8 mouse cellular contexts compared by ENCODE assay signal in the genomic region with DNA sequence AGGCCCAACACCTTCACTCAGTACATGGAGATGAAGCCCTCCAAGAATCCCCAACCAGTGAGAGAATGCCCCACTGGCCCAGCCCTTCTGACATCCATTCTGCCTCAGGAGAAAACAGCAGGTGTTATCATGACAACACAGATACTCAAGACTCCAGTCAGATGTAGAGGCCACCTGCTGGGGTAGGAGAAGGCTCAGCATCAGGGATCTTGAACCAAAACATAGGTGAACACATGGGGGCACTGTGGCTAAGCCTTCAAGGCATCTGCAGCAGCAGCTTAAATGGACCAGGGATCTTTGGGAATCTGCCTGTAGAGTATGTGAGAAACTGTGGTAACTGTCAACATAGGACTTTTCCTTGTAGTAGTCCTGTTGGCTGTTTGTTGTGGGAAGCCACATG. TPM values are rescaled to one million over a fixed set of nuclear protein-coding genes. Genes with fewer than 3 reads are reported as not detected.
A peak's percentile ranks its signal among the peaks of the same experiment; 100 is the strongest.
DNase-seq lines count a peak whose midpoint lies in the region; ATAC-seq and TF ChIP-seq lines count a peak whose summit lies in the region.
"Had no signal": no experiment of that assay in that cellular context is flagged by ENCODE, and none has a peak within 500 bp of the region (broad histone marks: within the 10 kb centered on the region; RNA-seq: fewer than 3 reads in every experiment).

No protein-coding gene starts in this region.

- no peak overlapping the region for H3K9ac ChIP-seq in intestine, postnatal 0 days (ENCODE audit: low read depth, low read length)
- no peak overlapping the region for H3K9ac ChIP-seq in intestine, embryonic 16.5 days (ENCODE audit: low read depth, low read length)
- no peak overlapping the region for H3K9ac ChIP-seq in liver, embryonic 16.5 days (ENCODE audit: low read depth, low read length)

- no peak for ATAC-seq in intestine, postnatal 0 days
- ATAC-seq in intestine, embryonic 16.5 days: no peak
- peak; percentile 48 for ATAC-seq in liver, embryonic 16.5 days (ENCODE audit: low read depth)
- ATAC-seq in cerebellum, adult (ENCODE audit: insufficient number of reproducible peaks, low FRiP score, low TSS enrichment): no peak

- H3K27ac ChIP-seq in intestine, postnatal 0 days (ENCODE audit: low read depth, low read length): no peak overlapping the region
- no peak overlapping the region for H3K27ac ChIP-seq in intestine, embryonic 16.5 days (ENCODE audit: low read length)
- H3K27ac ChIP-seq in bone marrow, adult 2 months (ENCODE audit: control insufficient read depth, insufficient read depth, low read depth, low read length, poor library complexity): no peak overlapping the region
- H3K27ac ChIP-seq in liver, embryonic 16.5 days (ENCODE audit: low read length): no peak overlapping the region

- no peak overlapping the region for H3K4me2 ChIP-seq in intestine, postnatal 0 days (replicated peaks; ENCODE audit: low read depth)
- H3K4me2 ChIP-seq in intestine, embryonic 16.5 days (ENCODE audit: low read depth, low read length): no peak overlapping the region
- no peak overlapping the region for H3K4me2 ChIP-seq in liver, embryonic 16.5 days (ENCODE audit: low read depth, low read length)

- H3K4me1 ChIP-seq in intestine, postnatal 0 days (replicated peaks; ENCODE audit: control insufficient read depth, insufficient read depth, low read length): no peaks in the 10 kb centered on the region
- H3K4me1 ChIP-seq in intestine, embryonic 16.5 days (ENCODE audit: control insufficient read depth, insufficient read depth, low read length): no peaks in the 10 kb centered on the region
- no peaks in the 10 kb centered on the region for H3K4me1 ChIP-seq in bone marrow, adult 2 months (ENCODE audit: control insufficient read depth, insufficient read depth, low read length)
- peaks cover 4% of the 10 kb centered on the region for H3K4me1 ChIP-seq in liver, embryonic 16.5 days (ENCODE audit: control insufficient read depth, low read depth, low read length)

- TF ChIP-seq POLR2A in bone marrow, adult 2 months (IDR thresholded peaks at IDR 0.05; ENCODE audit: borderline replicate concordance, control insufficient read depth, low read depth, low read length): no peak

- peak; percentile 73 for TF ChIP-seq CTCF in intestine, postnatal 0 days (IDR thresholded peaks at IDR 0.05; ENCODE audit: low read depth)
- TF ChIP-seq CTCF in bone marrow, adult 2 months (IDR thresholded peaks at IDR 0.05; ENCODE audit: control insufficient read depth, insufficient read depth, low read length): peak; percentile 29; the same call in 1 of the 2 replicates

- DNase-seq in ES-CJ7 (ENCODE audit: low read depth, low spot score): peak; percentile 89
- DNase-seq in layer of hippocampus, adult 8-10 months (ENCODE audit: low spot score in 2 of 2): no peak
- DNase-seq: cerebellum, adult 9-11 months had no signal

- H3K36me3 ChIP-seq in intestine, postnatal 0 days (ENCODE audit: control insufficient read depth, insufficient read depth): peaks cover 3% of the 10 kb centered on the region; the same call in 1 of the 2 replicates
- no peaks in the 10 kb centered on the region for H3K36me3 ChIP-seq in intestine, embryonic 16.5 days (ENCODE audit: control insufficient read depth, insufficient read depth, low read length)
- H3K36me3 ChIP-seq in liver, embryonic 16.5 days (ENCODE audit: control insufficient read depth, insufficient read depth): peaks cover 15% of the 10 kb centered on the region

- H3K27me3 ChIP-seq in intestine, postnatal 0 days (replicated peaks; ENCODE audit: control insufficient read depth, insufficient read depth, low read length): no peaks in the 10 kb centered on the region
- no peaks in the 10 kb centered on the region for H3K27me3 ChIP-seq in intestine, embryonic 16.5 days (replicated peaks; ENCODE audit: control insufficient read depth, insufficient read depth, low read length)
- H3K27me3 ChIP-seq in liver, embryonic 16.5 days (ENCODE audit: control insufficient read depth, insufficient read depth, low read depth, low read length): no peaks in the 10 kb centered on the region

- no peak overlapping the region for H3K4me3 ChIP-seq in intestine, postnatal 0 days (ENCODE audit: low read depth, low read length)
- no peak overlapping the region for H3K4me3 ChIP-seq in intestine, embryonic 16.5 days (ENCODE audit: low read length)
- no peak overlapping the region for H3K4me3 ChIP-seq in bone marrow, adult 2 months (replicated peaks; ENCODE audit: control insufficient read depth, low read depth, low read length)
- no peak overlapping the region for H3K4me3 ChIP-seq in liver, embryonic 16.5 days (ENCODE audit: low read depth, low read length)

- H3K9me3 ChIP-seq in intestine, postnatal 0 days (ENCODE audit: control insufficient read depth): no peaks in the 10 kb centered on the region
- no peaks in the 10 kb centered on the region for H3K9me3 ChIP-seq in intestine, embryonic 16.5 days (ENCODE audit: control insufficient read depth, low read length)
- no peaks in the 10 kb centered on the region for H3K9me3 ChIP-seq in liver, embryonic 16.5 days (replicated peaks; ENCODE audit: control insufficient read depth, low read length)

RNA-seq across cellular contexts. Expression of a gene that starts 11.3 kb away (rescaled TPM):
- polyA plus RNA-seq in intestine, postnatal 0 days (2015; fragmentation: Nextera tagmentation; extraction: Ambion mirVana): 6.5 and 7.2 TPM in 2 replicates
- 11.6 and 12.4 TPM in 2 replicates for polyA plus RNA-seq in intestine, embryonic 16.5 days (2015; fragmentation: Nextera tagmentation; extraction: Ambion mirVana)
- polyA plus RNA-seq in bone marrow, adult 2 months (2011; ENCODE audit: insufficient read depth, insufficient read length, low replicate concordance, missing spikeins): 30.4 and 64.6 TPM in 2 replicates
- 7.4 and 7.8 TPM in 2 replicates for polyA plus RNA-seq in liver, embryonic 16.5 days (2015; fragmentation: Nextera tagmentation; extraction: Ambion mirVana)
- 10 to 100 TPM; 32.0 to 43.6 (median 36.9) TPM for total RNA-seq in layer of hippocampus, adult 8-10 months (2022)

RNA-seq across cellular contexts. Expression of a gene that starts 11.5 kb away (rescaled TPM):
- 12.9 and 13.1 TPM in 2 replicates for polyA plus RNA-seq in intestine, postnatal 0 days (2015; fragmentation: Nextera tagmentation; extraction: Ambion mirVana)
- polyA plus RNA-seq in intestine, embryonic 16.5 days (2015; fragmentation: Nextera tagmentation; extraction: Ambion mirVana): 43.6 and 48.4 TPM in 2 replicates
- polyA plus RNA-seq in bone marrow, adult 2 months (2011; ENCODE audit: insufficient read depth, insufficient read length, low replicate concordance, missing spikeins): 41.4 and 48.2 TPM in 2 replicates
- polyA plus RNA-seq in liver, embryonic 16.5 days (2015; fragmentation: Nextera tagmentation; extraction: Ambion mirVana): 42.8 and 47.1 TPM in 2 replicates
- total RNA-seq in layer of hippocampus, adult 8-10 months (2022): 10 to 100 TPM in 2 of 4 experiments, 1 to 10 TPM in 2; 9.2 to 13.0 (median 10.4) TPM
